Mouse (Mus musculus): ENCODE data around the gene 1600014C23Rik. TPM values are rescaled to one million over a fixed set of nuclear protein-coding genes. Genes with fewer than 3 reads are reported as not detected.
A peak's percentile ranks its signal among the peaks of the same experiment; 100 is the strongest.

The 1600014C23Rik gene
- polyA plus RNA-seq, 1 experiment from 2014 or later = not detected

- Histone ChIP-seq H3K27ac (replicated peaks; ENCODE audit: low read depth, low read length) (no peak overlapping the region), H3K9ac (ENCODE audit: low read depth, low read length) (no peak overlapping the region), H3K4me3 (ENCODE audit: low read depth, low read length) (no peak overlapping the region), H3K9me3 (ENCODE audit: control insufficient read depth, low read length) (no peaks in the 10 kb centered on the region), H3K36me3 (ENCODE audit: control insufficient read depth, insufficient read depth, low read length) (no peaks in the 10 kb centered on the region), H3K4me1 (ENCODE audit: control insufficient read depth, insufficient read depth, low read length) (no peaks in the 10 kb centered on the region), H3K4me2 (ENCODE audit: low read depth, low read length) (no peak overlapping the region), H3K27me3 (replicated peaks; ENCODE audit: control insufficient read depth, insufficient read depth, low read length) (no peaks in the 10 kb centered on the region)
- ATAC-seq (ENCODE audit: low read depth) (peak; percentile 42; the same call in 1 of the 2 replicates), DNase-seq (ENCODE audit: low spot score) (no peak)
- WGBS = 78% methylated on average over 15 of the region's 16 CpGs
Measured at GRCm38 (mm10) chr17:45747858-45748785, 14.5 kb upstream of the 1600014C23Rik start.

- DNase-seq (ENCODE audit: low spot score) (no peak), ATAC-seq (ENCODE audit: low read depth) (no peak)
- no peak overlapping the region for H3K4me3 ChIP-seq (ENCODE audit: low read depth, low read length)
- no peaks in the 10 kb centered on the region for H3K4me1 ChIP-seq (ENCODE audit: control insufficient read depth, insufficient read depth, low read length)
- 84% methylated on average over 4 of the region's 4 CpGs for WGBS
- H3K4me2 ChIP-seq (ENCODE audit: low read depth, low read length) = no peak overlapping the region
- no peak overlapping the region for H3K9ac ChIP-seq (ENCODE audit: low read depth, low read length)
- H3K27me3 ChIP-seq (replicated peaks; ENCODE audit: control insufficient read depth, insufficient read depth, low read length) = no peaks in the 10 kb centered on the region
- no peak overlapping the region for H3K27ac ChIP-seq (replicated peaks; ENCODE audit: low read depth, low read length)
- no peaks in the 10 kb centered on the region for H3K36me3 ChIP-seq (ENCODE audit: control insufficient read depth, insufficient read depth, low read length)
- H3K9me3 ChIP-seq (ENCODE audit: control insufficient read depth, low read length) = no peaks in the 10 kb centered on the region
Measured at GRCm38 (mm10) chr17:45747293-45747692, 13.6 kb upstream of the 1600014C23Rik start.

- DNase-seq (ENCODE audit: low spot score) = no peak
- Histone ChIP-seq H3K27me3 (replicated peaks; ENCODE audit: control insufficient read depth, insufficient read depth, low read length) (no peaks in the 10 kb centered on the region), H3K4me3 (ENCODE audit: low read depth, low read length) (no peak overlapping the region), H3K27ac (replicated peaks; ENCODE audit: low read depth, low read length) (no peak overlapping the region), H3K4me2 (ENCODE audit: low read depth, low read length) (no peak overlapping the region), H3K36me3 (ENCODE audit: control insufficient read depth, insufficient read depth, low read length) (no peaks in the 10 kb centered on the region), H3K9me3 (ENCODE audit: control insufficient read depth, low read length) (no peaks in the 10 kb centered on the region), H3K9ac (ENCODE audit: low read depth, low read length) (no peak overlapping the region), H3K4me1 (ENCODE audit: control insufficient read depth, insufficient read depth, low read length) (no peaks in the 10 kb centered on the region)
- no peak for ATAC-seq (ENCODE audit: low read depth)
- 55% methylated on average over 11 of the region's 12 CpGs for WGBS
Measured at GRCm38 (mm10) chr17:45746755-45747154, 13.1 kb upstream of the 1600014C23Rik start.

- Histone ChIP-seq H3K36me3 (ENCODE audit: control insufficient read depth, insufficient read depth, low read length) (no peaks in the 10 kb centered on the region), H3K9me3 (ENCODE audit: control insufficient read depth, low read length) (no peaks in the 10 kb centered on the region), H3K4me1 (ENCODE audit: control insufficient read depth, insufficient read depth, low read length) (no peaks in the 10 kb centered on the region), H3K9ac (ENCODE audit: low read depth, low read length) (no peak overlapping the region), H3K4me2 (ENCODE audit: low read depth, low read length) (no peak overlapping the region), H3K4me3 (ENCODE audit: low read depth, low read length) (no peak overlapping the region), H3K27ac (replicated peaks; ENCODE audit: low read depth, low read length) (no peak overlapping the region), H3K27me3 (replicated peaks; ENCODE audit: control insufficient read depth, insufficient read depth, low read length) (no peaks in the 10 kb centered on the region)
- no peak for ATAC-seq (ENCODE audit: low read depth)
- no peak for DNase-seq (ENCODE audit: low spot score)
- WGBS = 97% methylated on average over 2 of the region's 2 CpGs
Measured at GRCm38 (mm10) chr17:45745629-45746028, 12.0 kb upstream of the 1600014C23Rik start.

- DNase-seq (ENCODE audit: low spot score) (no peak), ATAC-seq (ENCODE audit: low read depth) (no peak)
- H3K27ac ChIP-seq (replicated peaks; ENCODE audit: low read depth, low read length) = no peak overlapping the region
- peaks cover 8% of the 10 kb centered on the region; the same call in 1 of the 2 replicates for H3K9me3 ChIP-seq (ENCODE audit: control insufficient read depth, low read length)
- no peaks in the 10 kb centered on the region for H3K27me3 ChIP-seq (replicated peaks; ENCODE audit: control insufficient read depth, insufficient read depth, low read length)
- no peaks in the 10 kb centered on the region for H3K4me1 ChIP-seq (ENCODE audit: control insufficient read depth, insufficient read depth, low read length)
- H3K4me2 ChIP-seq (ENCODE audit: low read depth, low read length) = no peak overlapping the region
- 51% methylated on average over 13 of the region's 13 CpGs for WGBS
- H3K36me3 ChIP-seq (ENCODE audit: control insufficient read depth, insufficient read depth, low read length) = no peaks in the 10 kb centered on the region
- no peak overlapping the region for H3K4me3 ChIP-seq (ENCODE audit: low read depth, low read length)
- 0 out of 2 replicates have a peak overlapping the region, but pooled peaks have one; percentile 16 for H3K9ac ChIP-seq (ENCODE audit: low read depth, low read length)
Measured at GRCm38 (mm10) chr17:45742371-45743147, 8.9 kb upstream of the 1600014C23Rik start.

- Histone ChIP-seq H3K9me3 (ENCODE audit: control insufficient read depth, low read length) (peaks cover 8% of the 10 kb centered on the region; the same call in 1 of the 2 replicates), H3K9ac (ENCODE audit: low read depth, low read length) (peak overlapping the region; percentile 68), H3K27me3 (replicated peaks; ENCODE audit: control insufficient read depth, insufficient read depth, low read length) (peaks cover 13% of the 10 kb centered on the region), H3K4me3 (ENCODE audit: low read depth, low read length) (peak overlapping the region; percentile 46), H3K4me1 (ENCODE audit: control insufficient read depth, insufficient read depth, low read length) (peaks cover 20% of the 10 kb centered on the region), H3K4me2 (ENCODE audit: low read depth, low read length) (peak overlapping the region; percentile 69), H3K36me3 (ENCODE audit: control insufficient read depth, insufficient read depth, low read length) (no peaks in the 10 kb centered on the region), H3K27ac (replicated peaks; ENCODE audit: low read depth, low read length) (peak overlapping the region; percentile 91)
- whole genome bisulfite sequencing = 19% methylated on average over 10 of the region's 10 CpGs
- DNase-seq (ENCODE audit: low spot score) (peak; percentile 64), ATAC-seq (ENCODE audit: low read depth) (peak; percentile 5; the same call in 1 of the 2 replicates)
Measured at GRCm38 (mm10) chr17:45737078-45737601, 3.5 kb upstream of the 1600014C23Rik start.

- H3K4me2 ChIP-seq (ENCODE audit: low read depth, low read length) = peak overlapping the region; percentile 69
- H3K27me3 ChIP-seq (replicated peaks; ENCODE audit: control insufficient read depth, insufficient read depth, low read length) = peaks cover 13% of the 10 kb centered on the region
- peaks cover 8% of the 10 kb centered on the region; the same call in 1 of the 2 replicates for H3K9me3 ChIP-seq (ENCODE audit: control insufficient read depth, low read length)
- WGBS = under 1% methylated on average over 17 of the region's 72 CpGs
- peak; percentile 95 for DNase-seq (ENCODE audit: low spot score)
- no peaks in the 10 kb centered on the region for H3K36me3 ChIP-seq (ENCODE audit: control insufficient read depth, insufficient read depth, low read length)
- H3K4me3 ChIP-seq (ENCODE audit: low read depth, low read length) = peak overlapping the region; percentile 46
- ATAC-seq (ENCODE audit: low read depth) = peak; percentile 67
- H3K4me1 ChIP-seq (ENCODE audit: control insufficient read depth, insufficient read depth, low read length) = peaks cover 20% of the 10 kb centered on the region
- peak overlapping the region; percentile 68 for H3K9ac ChIP-seq (ENCODE audit: low read depth, low read length)
- H3K27ac ChIP-seq (replicated peaks; ENCODE audit: low read depth, low read length) = peak overlapping the region; percentile 91
Measured at GRCm38 (mm10) chr17:45736311-45737077, 2.9 kb upstream of the 1600014C23Rik start.
